Mouse (Mus musculus): ENCODE data around the gene Cyp2a12. TPM values are rescaled to one million over a fixed set of nuclear protein-coding genes. Genes with fewer than 3 reads are reported as not detected.
"Not testable (repeated sequence)": the region's sequence is repeated elsewhere in the genome, so short reads cannot be mapped to it uniquely, and the experiment has no call there.

Cyp2a12 gene
- 0.05 TPM in 1 of 2 replicates, not detected in the other for polyA plus RNA-seq (2012; rRNA removed)

- TF ChIP-seq CTCF (IDR thresholded peaks at IDR 0.05; ENCODE audit: extremely low read depth, insufficient read depth, insufficient read length, insufficient replicate concordance) = no peak
- no peak for TF ChIP-seq POLR2A (IDR thresholded peaks at IDR 0.05; ENCODE audit: low read depth, low read length)
- no peak within 1 kb of the TSS for H3K4me3 ChIP-seq (ENCODE audit: extremely low read depth, insufficient read depth, insufficient read length)
- no peaks in the 10 kb centered on the region for H3K36me3 ChIP-seq (ENCODE audit: control insufficient read depth, insufficient read depth, low read length)
- no peaks in the 10 kb centered on the region for H3K4me1 ChIP-seq (ENCODE audit: control insufficient read depth, insufficient read depth, insufficient read length)
- H3K27me3 ChIP-seq (ENCODE audit: control insufficient read depth, insufficient read depth, low read length) = no peaks in the 10 kb centered on the region
- 82% methylated on average over 2 of the region's 2 CpGs for WGBS
- no peak for DNase-seq (ENCODE audit: low read depth in 1 of 2, low spot score in 2 of 2)
- no peak within 1 kb of the TSS for H3K27ac ChIP-seq (ENCODE audit: insufficient read depth, low read length)
Observed at GRCm38 (mm10) chr7:27028789-27029188, at the start of gene Cyp2a12. Gene Cyp2a12 (plus strand): TSS chr7:27029081.

- H3K27ac ChIP-seq (ENCODE audit: insufficient read depth, low read length); DNase-seq (ENCODE audit: low read depth in 1 of 2, low spot score in 2 of 2); H3K36me3 ChIP-seq (ENCODE audit: control insufficient read depth, insufficient read depth, low read length); H3K27me3 ChIP-seq (ENCODE audit: control insufficient read depth, insufficient read depth, low read length); H3K4me3 ChIP-seq (ENCODE audit: extremely low read depth, insufficient read depth, insufficient read length); H3K4me1 ChIP-seq (ENCODE audit: control insufficient read depth, insufficient read depth, insufficient read length): not testable (repeated sequence)
- 73% methylated on average over 2 of the region's 2 CpGs for WGBS
Observed at GRCm38 (mm10) chr7:26981464-26981863, 47.4 kb upstream of the Cyp2a12 start.

DNA sequence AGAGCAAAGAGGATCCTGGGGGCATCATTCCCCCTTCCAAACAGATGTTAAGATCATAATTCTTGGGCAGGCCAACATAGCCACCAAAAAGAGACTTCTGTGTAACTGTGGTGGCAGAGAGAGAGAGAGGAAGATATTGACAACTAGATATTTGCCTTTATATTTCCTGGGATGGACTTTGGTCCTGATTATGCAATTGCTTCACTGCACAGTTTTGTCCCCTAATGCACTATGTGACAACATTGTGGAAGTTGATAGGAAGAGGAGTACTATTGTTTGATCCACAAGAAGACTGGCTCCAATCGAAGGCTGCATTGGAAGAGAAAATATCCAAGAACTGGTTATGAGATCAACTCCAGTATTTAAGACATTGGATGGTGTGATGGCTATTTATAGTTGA, 46.9 kb upstream of the Cyp2a12 start:
- DNase-seq (ENCODE audit: low read depth in 1 of 2, low spot score in 2 of 2); H3K36me3 ChIP-seq (ENCODE audit: control insufficient read depth, insufficient read depth, low read length); H3K27ac ChIP-seq (ENCODE audit: insufficient read depth, low read length); H3K27me3 ChIP-seq (ENCODE audit: control insufficient read depth, insufficient read depth, low read length); H3K4me1 ChIP-seq (ENCODE audit: control insufficient read depth, insufficient read depth, insufficient read length); H3K4me3 ChIP-seq (ENCODE audit: extremely low read depth, insufficient read depth, insufficient read length): not testable (repeated sequence)
- WGBS = 69% methylated on average over 1 of the region's 1 CpGs

DNA sequence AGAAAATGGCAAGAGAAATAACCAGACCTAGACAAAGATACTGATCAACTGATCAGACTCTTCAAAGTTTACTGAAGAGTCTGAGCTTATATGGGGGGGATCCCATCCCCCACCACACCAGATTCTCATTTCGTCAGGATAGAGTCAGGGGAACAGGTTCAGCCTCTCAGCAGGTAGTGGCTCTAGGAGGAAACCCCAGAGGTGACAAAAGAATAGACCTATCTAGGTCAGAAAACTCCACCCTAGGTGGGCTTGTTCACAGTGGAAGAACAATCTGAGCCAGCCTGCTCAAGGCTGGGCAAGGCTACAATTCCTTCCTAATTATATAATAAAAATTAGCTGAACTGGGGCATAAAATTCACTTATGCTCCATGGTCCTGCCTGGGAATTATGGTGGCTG, 46.3 kb upstream of the Cyp2a12 start:
- Histone ChIP-seq H3K36me3 (ENCODE audit: control insufficient read depth, insufficient read depth, low read length) (no peaks in the 10 kb centered on the region), H3K27me3 (ENCODE audit: control insufficient read depth, insufficient read depth, low read length) (no peaks in the 10 kb centered on the region), H3K4me1 (ENCODE audit: control insufficient read depth, insufficient read depth, insufficient read length) (no peaks in the 10 kb centered on the region), H3K27ac (ENCODE audit: insufficient read depth, low read length) (no peak overlapping the region), H3K4me3 (ENCODE audit: extremely low read depth, insufficient read depth, insufficient read length) (no peak overlapping the region)
- no peak for TF ChIP-seq CTCF (IDR thresholded peaks at IDR 0.05; ENCODE audit: extremely low read depth, insufficient read depth, insufficient read length, insufficient replicate concordance)
- TF ChIP-seq POLR2A (IDR thresholded peaks at IDR 0.05; ENCODE audit: low read depth, low read length) = no peak
- DNase-seq (ENCODE audit: low read depth in 1 of 2, low spot score in 2 of 2) = no peak
- WGBS = 35% methylated on average over 1 of the region's 1 CpGs

GRCm38 (mm10) chr7:26983151-26983550, 45.7 kb upstream of the Cyp2a12 start:
- H3K36me3 ChIP-seq (ENCODE audit: control insufficient read depth, insufficient read depth, low read length); H3K4me3 ChIP-seq (ENCODE audit: extremely low read depth, insufficient read depth, insufficient read length); H3K4me1 ChIP-seq (ENCODE audit: control insufficient read depth, insufficient read depth, insufficient read length); H3K27ac ChIP-seq (ENCODE audit: insufficient read depth, low read length); H3K27me3 ChIP-seq (ENCODE audit: control insufficient read depth, insufficient read depth, low read length); DNase-seq (ENCODE audit: low read depth in 1 of 2, low spot score in 2 of 2): not testable (repeated sequence)
- 30% methylated on average over 1 of the region's 1 CpGs for WGBS

GRCm38 (mm10) chr7:27026581-27026980, 2.3 kb upstream of the Cyp2a12 start:
- not testable (repeated sequence) for DNase-seq (ENCODE audit: low read depth in 1 of 2, low spot score in 2 of 2); H3K27me3 ChIP-seq (ENCODE audit: control insufficient read depth, insufficient read depth, low read length); H3K4me1 ChIP-seq (ENCODE audit: control insufficient read depth, insufficient read depth, insufficient read length); H3K27ac ChIP-seq (ENCODE audit: insufficient read depth, low read length); H3K4me3 ChIP-seq (ENCODE audit: extremely low read depth, insufficient read depth, insufficient read length); H3K36me3 ChIP-seq (ENCODE audit: control insufficient read depth, insufficient read depth, low read length)

DNA sequence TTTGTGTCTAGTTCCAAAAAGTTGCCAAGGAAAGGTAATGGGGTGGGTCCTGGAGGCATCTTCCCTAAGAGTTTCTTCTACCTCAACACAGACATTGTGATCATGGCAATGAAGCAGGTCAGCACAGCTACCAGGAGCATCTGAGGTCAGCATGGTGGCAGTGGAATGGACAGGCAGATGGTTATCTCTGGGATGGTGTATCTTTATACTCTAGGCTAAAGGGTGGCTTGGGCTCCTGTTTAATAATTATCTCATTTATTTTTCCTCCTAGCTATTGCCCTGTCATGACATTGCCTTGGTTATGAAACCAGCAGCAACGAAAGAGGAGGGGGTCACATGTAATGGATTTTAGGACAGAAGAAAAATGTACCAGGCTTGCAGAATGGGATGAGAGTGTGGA, 20.0 kb downstream of the Cyp2a12 start:
- DNase-seq (ENCODE audit: low read depth in 1 of 2, low spot score in 2 of 2); H3K4me1 ChIP-seq (ENCODE audit: control insufficient read depth, insufficient read depth, insufficient read length); H3K4me3 ChIP-seq (ENCODE audit: extremely low read depth, insufficient read depth, insufficient read length); H3K27ac ChIP-seq (ENCODE audit: insufficient read depth, low read length); H3K36me3 ChIP-seq (ENCODE audit: control insufficient read depth, insufficient read depth, low read length); H3K27me3 ChIP-seq (ENCODE audit: control insufficient read depth, insufficient read depth, low read length): not testable (repeated sequence)
- 49% methylated on average over 1 of the region's 1 CpGs for WGBS

- not testable (repeated sequence) for H3K4me1 ChIP-seq (ENCODE audit: control insufficient read depth, insufficient read depth, insufficient read length); DNase-seq (ENCODE audit: low read depth in 1 of 2, low spot score in 2 of 2); H3K27me3 ChIP-seq (ENCODE audit: control insufficient read depth, insufficient read depth, low read length); H3K4me3 ChIP-seq (ENCODE audit: extremely low read depth, insufficient read depth, insufficient read length); H3K27ac ChIP-seq (ENCODE audit: insufficient read depth, low read length); H3K36me3 ChIP-seq (ENCODE audit: control insufficient read depth, insufficient read depth, low read length)
- 82% methylated on average over 2 of the region's 2 CpGs for whole genome bisulfite sequencing
Observed at GRCm38 (mm10) chr7:27059333-27059732, 30.5 kb downstream of the Cyp2a12 start.

DNA sequence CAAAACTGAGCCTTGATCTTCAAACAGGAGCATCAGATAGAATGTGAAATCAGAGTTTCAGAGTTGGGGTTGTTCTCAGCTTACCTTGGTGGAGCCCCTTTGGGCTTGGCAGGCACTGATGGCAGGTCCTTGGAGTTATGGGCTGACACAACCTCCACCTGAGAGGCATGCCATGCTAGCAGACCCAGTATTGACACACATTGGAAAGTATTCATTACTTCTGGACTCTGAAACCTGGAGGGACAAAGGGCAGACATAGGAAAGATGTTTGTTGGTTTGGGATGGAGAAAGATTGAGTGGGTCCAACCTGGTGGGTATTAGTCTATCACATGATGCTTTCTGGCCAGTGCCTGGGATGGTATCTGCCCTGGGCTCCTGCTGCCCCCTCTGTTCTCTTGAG, 31.0 kb downstream of the Cyp2a12 start:
- H3K27ac ChIP-seq (ENCODE audit: insufficient read depth, low read length); H3K36me3 ChIP-seq (ENCODE audit: control insufficient read depth, insufficient read depth, low read length); H3K4me1 ChIP-seq (ENCODE audit: control insufficient read depth, insufficient read depth, insufficient read length); H3K4me3 ChIP-seq (ENCODE audit: extremely low read depth, insufficient read depth, insufficient read length); H3K27me3 ChIP-seq (ENCODE audit: control insufficient read depth, insufficient read depth, low read length); DNase-seq (ENCODE audit: low read depth in 1 of 2, low spot score in 2 of 2): not testable (repeated sequence)

All from spleen, adult 2 months (tissue).